Mouse (Mus musculus) layer of hippocampus, postnatal 36 days (tissue): ENCODE results near the gene Dcdc2a. TPM values are rescaled to one million over a fixed set of nuclear protein-coding genes. Genes with fewer than 3 reads are reported as not detected.

Source experiments
- DNase-seq, 2 experiments: peaks; one replicate each; pipeline ENCODE4 v3.0.0; 2022
- total RNA-seq, 2 experiments: library from RNA; stranded (reverse); gene quantifications; 2 replicates each; pipeline ENCODE4 v1.2.3; 2021

The Dcdc2a gene
- total RNA-seq, 2 experiments from 2014 or later = 9.9 to 10.3 TPM

- no peak for DNase-seq
Observed at GRCm38 (mm10) chr13:25178236-25179001, 122.6 kb downstream of the Dcdc2a start.

GRCm38 (mm10) chr13:25186436-25187325 lies 130.9 kb downstream of the Dcdc2a start:
- peak in 1 of 2 experiments; percentile 12 for DNase-seq

- DNase-seq = peak; percentile 11 to 25
Observed at GRCm38 (mm10) chr13:25187326-25187710, 131.5 kb downstream of the Dcdc2a start.

GRCm38 (mm10) chr13:25189419-25190144 lies 133.8 kb downstream of the Dcdc2a start:
- DNase-seq = no peak

GRCm38 (mm10) chr13:25190218-25190617 lies 134.4 kb downstream of the Dcdc2a start:
- DNase-seq = no peak

- no peak for DNase-seq
Observed at GRCm38 (mm10) chr13:25195706-25196105, 139.9 kb downstream of the Dcdc2a start.

GRCm38 (mm10) chr13:25199916-25200315 lies 144.1 kb downstream of the Dcdc2a start:
- no peak for DNase-seq

GRCm38 (mm10) chr13:25206950-25207349 lies 151.1 kb downstream of the Dcdc2a start:
- no peak for DNase-seq

GRCm38 (mm10) chr13:25218394-25218793 lies 162.6 kb downstream of the Dcdc2a start:
- DNase-seq = no peak

- no peak for DNase-seq
Observed at GRCm38 (mm10) chr13:25220186-25220787, 164.5 kb downstream of the Dcdc2a start.

- no peak for DNase-seq
Observed at GRCm38 (mm10) chr13:25251893-25252292, 196.1 kb downstream of the Dcdc2a start.

- DNase-seq = no peak
Observed at GRCm38 (mm10) chr13:25254478-25255263, 198.9 kb downstream of the Dcdc2a start.

GRCm38 (mm10) chr13:25257608-25258007 lies 201.8 kb downstream of the Dcdc2a start:
- no peak for DNase-seq

Other genes with a start within 250 kb of the Dcdc2a start
- 100 to 1,000 TPM; 109 to 111 TPM for gene Acot13, start 224.5 kb upstream of the Dcdc2a start, total RNA-seq
- gene Tdp2, start 224.3 kb upstream of the Dcdc2a start, total RNA-seq = 10 to 100 TPM; 20.9 to 23.7 TPM
- 10 to 100 TPM; 26.8 to 28.0 TPM for gene D130043K22Rik, start 210.9 kb upstream of the Dcdc2a start, total RNA-seq
- 10 to 100 TPM; 60.9 to 64.0 TPM for gene Aldh5a1, start 118.3 kb upstream of the Dcdc2a start, total RNA-seq
- 10 to 100 TPM; 15.5 to 17.3 TPM for gene Gpld1, start 112.9 kb upstream of the Dcdc2a start, total RNA-seq
- 10 to 100 TPM; 57.9 to 63.5 TPM for gene Mrs2, start 35.6 kb upstream of the Dcdc2a start, total RNA-seq
- gene Nrsn1, start 214.5 kb downstream of the Dcdc2a start, total RNA-seq = 100 to 1,000 TPM; 287 to 310 TPM